Comparison of ENCODE assay signal across 10 mouse cellular contexts in the genomic region with DNA sequence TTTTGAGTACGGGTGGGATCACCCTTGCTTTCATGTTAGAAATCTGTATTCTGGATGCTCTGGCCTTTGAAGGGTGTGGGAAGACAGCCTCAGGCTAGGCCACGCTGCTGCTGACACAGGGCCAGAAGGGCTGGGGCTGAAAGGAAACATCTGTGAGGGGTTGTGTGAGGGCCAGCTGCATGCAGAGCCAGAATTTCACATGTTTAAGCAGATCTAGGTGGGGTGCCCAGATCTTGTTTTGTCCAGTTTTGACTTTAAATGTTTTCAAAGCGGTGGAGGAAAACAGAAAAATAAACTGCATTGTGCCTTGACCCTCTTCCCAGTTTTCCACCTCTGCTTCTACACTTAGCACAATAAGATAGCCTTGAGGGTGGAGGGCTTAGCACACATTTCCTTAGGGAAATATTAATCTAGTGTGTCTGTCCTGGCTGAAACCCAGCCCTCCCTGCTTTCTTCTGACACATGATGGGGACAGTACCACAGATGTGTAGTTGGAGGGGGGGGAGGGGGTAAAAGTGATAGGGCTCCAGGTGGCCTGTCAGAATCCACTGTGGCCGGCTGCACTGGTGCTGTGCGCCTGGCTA. TPM values are rescaled to one million over a fixed set of nuclear protein-coding genes. Genes with fewer than 3 reads are reported as not detected.
DNase-seq lines count a peak whose midpoint lies in the region; ATAC-seq and TF ChIP-seq lines count a peak whose summit lies in the region.
"Had no signal": no experiment of that assay in that cellular context is flagged by ENCODE, and none has a peak within 500 bp of the region (broad histone marks: within the 10 kb centered on the region; RNA-seq: fewer than 3 reads in every experiment).

No protein-coding gene starts in this region.

- H3K4me2 ChIP-seq in liver, embryonic 16.5 days (ENCODE audit: low read depth, low read length): no peak overlapping the region
- no peak overlapping the region for H3K4me2 ChIP-seq in liver, embryonic 11.5 days
- no peak overlapping the region for H3K4me2 ChIP-seq in neural tube, embryonic 12.5 days (replicated peaks)

- H3K27ac ChIP-seq in liver, embryonic 16.5 days (ENCODE audit: low read length): no peak overlapping the region
- no peak overlapping the region for H3K27ac ChIP-seq in liver, embryonic 11.5 days (ENCODE audit: low read depth, low read length)
- H3K27ac ChIP-seq in heart, adult 2 months: peak overlapping the region; percentile 79
- H3K27ac ChIP-seq in neural tube, embryonic 12.5 days: no peak overlapping the region

- no peaks in the 10 kb centered on the region for H3K27me3 ChIP-seq in liver, embryonic 16.5 days (ENCODE audit: control insufficient read depth, insufficient read depth, low read depth, low read length)
- H3K27me3 ChIP-seq in liver, embryonic 11.5 days (replicated peaks; ENCODE audit: control insufficient read depth, insufficient read depth, low read length): no peaks in the 10 kb centered on the region
- H3K27me3 ChIP-seq in heart, adult 2 months (ENCODE audit: control insufficient read depth, insufficient read depth, low read length): no peaks in the 10 kb centered on the region
- no peaks in the 10 kb centered on the region for H3K27me3 ChIP-seq in neural tube, embryonic 12.5 days (replicated peaks)

- no peak for TF ChIP-seq POLR2A in heart, adult 2 months (IDR thresholded peaks at IDR 0.05; ENCODE audit: insufficient read depth, low read depth, low read length)

- intact Hi-C loops in heart, adult 2 months (cut with DNase I): no loop called here
- intact Hi-C loops in left cerebral cortex, postnatal 36 days (cut with DNase I): no loop called here

- no peaks in the 10 kb centered on the region for H3K79me2 ChIP-seq in heart, adult 2 months (replicated peaks; ENCODE audit: control insufficient read depth, insufficient read depth, low read length)

- H3K9ac ChIP-seq in liver, embryonic 16.5 days (ENCODE audit: low read depth, low read length): no peak overlapping the region
- H3K9ac ChIP-seq in liver, embryonic 11.5 days (ENCODE audit: low read depth, low read length): no peak overlapping the region
- H3K9ac ChIP-seq in heart, adult 2 months (ENCODE audit: low read depth, low read length): no peak overlapping the region
- H3K9ac ChIP-seq in neural tube, embryonic 12.5 days: no peak overlapping the region

- H3K9me3 ChIP-seq in liver, embryonic 16.5 days (replicated peaks; ENCODE audit: control insufficient read depth, low read length): no peaks in the 10 kb centered on the region
- H3K9me3 ChIP-seq in liver, embryonic 11.5 days (ENCODE audit: control insufficient read depth, low read length): peaks cover 8% of the 10 kb centered on the region
- peaks cover 7% of the 10 kb centered on the region; the same call in 1 of the 2 replicates for H3K9me3 ChIP-seq in neural tube, embryonic 12.5 days

- DNase-seq in liver, embryonic 11.5 days (ENCODE audit: low spot score): no peak
- DNase-seq in heart, adult 2 months: peak; percentile 84 to 85
- DNase-seq in kidney, adult 18-20 months: peak; percentile 49
- no peak for DNase-seq in layer of hippocampus, adult 9-10 months (ENCODE audit: low spot score)
- DNase-seq in frontal cortex, postnatal 25 days (ENCODE audit: low spot score in 2 of 2): no peak
- DNase-seq in left cerebral cortex, postnatal 36 days (ENCODE audit: low spot score in 2 of 2): no peak

- no peak overlapping the region for H3K4me3 ChIP-seq in liver, embryonic 16.5 days (ENCODE audit: low read depth, low read length)
- H3K4me3 ChIP-seq in liver, embryonic 11.5 days (ENCODE audit: low read depth, low read length): no peak overlapping the region
- H3K4me3 ChIP-seq in heart, adult 2 months: no peak overlapping the region
- H3K4me3 ChIP-seq in neural tube, embryonic 12.5 days: no peak overlapping the region

- no peak for TF ChIP-seq CTCF in heart, adult 2 months (IDR thresholded peaks at IDR 0.05)

- H3K4me1 ChIP-seq in liver, embryonic 16.5 days (ENCODE audit: control insufficient read depth, low read depth, low read length): no peaks in the 10 kb centered on the region
- no peaks in the 10 kb centered on the region for H3K4me1 ChIP-seq in liver, embryonic 11.5 days (replicated peaks; ENCODE audit: control insufficient read depth, insufficient read depth, low read length)
- peaks cover 20% of the 10 kb centered on the region for H3K4me1 ChIP-seq in heart, adult 2 months (ENCODE audit: control insufficient read depth, insufficient read depth, low read length)
- 0 out of 2 replicates have a peak, but pooled peaks cover 4% of the 10 kb centered on the region for H3K4me1 ChIP-seq in neural tube, embryonic 12.5 days

- H3K36me3 ChIP-seq in liver, embryonic 16.5 days (ENCODE audit: control insufficient read depth, insufficient read depth): peaks cover 12% of the 10 kb centered on the region
- peaks cover 36% of the 10 kb centered on the region for H3K36me3 ChIP-seq in liver, embryonic 11.5 days (ENCODE audit: control insufficient read depth, insufficient read depth, low read length)
- peaks cover 5% of the 10 kb centered on the region; the same call in 1 of the 2 replicates for H3K36me3 ChIP-seq in heart, adult 2 months (ENCODE audit: control insufficient read depth, insufficient read depth, low read length)
- H3K36me3 ChIP-seq in neural tube, embryonic 12.5 days: peaks cover 63% of the 10 kb centered on the region

- peak; percentile 80 for TF ChIP-seq EP300 in heart, adult 2 months (IDR thresholded peaks at IDR 0.05; ENCODE audit: insufficient read depth, low read depth, low read length)

- peak; percentile 53; the same call in 1 of the 2 replicates for ATAC-seq in liver, embryonic 16.5 days (ENCODE audit: low read depth)
- no peak for ATAC-seq in liver, embryonic 11.5 days (replicated peaks; ENCODE audit: low FRiP score)
- ATAC-seq in neural tube, embryonic 12.5 days (ENCODE audit: low FRiP score, low read depth): peak; percentile 61; the same call in 1 of the 2 replicates

- 74% methylated on average over 5 of the region's 5 CpGs for WGBS in liver, embryonic 16.5 days (ENCODE audit: insufficient replicate concordance)
- WGBS in liver, embryonic 11.5 days: 85% methylated on average over 5 of the region's 5 CpGs
- 34% methylated on average over 5 of the region's 5 CpGs for WGBS in heart, adult 2 months
- 66% methylated on average over 5 of the region's 5 CpGs for WGBS in neural tube, embryonic 12.5 days

RNA-seq across cellular contexts. Expression of gene Clec3b, which starts 11.8 kb away (rescaled TPM):
- polyA plus RNA-seq in liver, embryonic 16.5 days (2015; fragmentation: Nextera tagmentation; extraction: Ambion mirVana): 0.20 TPM in 1 of 2 replicates, not detected in the other
- not detected in 2 replicates for polyA plus RNA-seq in liver, embryonic 11.5 days (2014; fragmentation: Nextera tagmentation; extraction: Ambion mirVana)
- total RNA-seq in heart, adult 2 months (2021): 10 to 100 TPM; 47.0 to 71.1 TPM
- 60.6 and 62.3 TPM in 2 replicates for polyA plus RNA-seq in heart, adult 2 months (2012; rRNA removed)
- polyA plus RNA-seq in neural tube, embryonic 12.5 days (2016; fragmentation: Nextera tagmentation; extraction: Ambion mirVana): 0.20 TPM in 1 of 2 replicates, not detected in the other
- 1 to 10 TPM; 3.5 to 4.0 TPM for total RNA-seq in left cerebral cortex, postnatal 36 days (2021)
- total RNA-seq: ES-E14; hematopoietic stem cell, adult 5-6 weeks had no signal

RNA-seq across cellular contexts. Expression of gene Exosc7, which starts 26.0 kb away (rescaled TPM):
- 63.6 and 67.5 TPM in 2 replicates for polyA plus RNA-seq in liver, embryonic 16.5 days (2015; fragmentation: Nextera tagmentation; extraction: Ambion mirVana)
- 191 and 193 TPM in 2 replicates for polyA plus RNA-seq in liver, embryonic 11.5 days (2014; fragmentation: Nextera tagmentation; extraction: Ambion mirVana)
- 10 to 100 TPM; 26.7 to 27.9 TPM for total RNA-seq in heart, adult 2 months (2021)
- 19.8 and 34.5 TPM in 2 replicates for polyA plus RNA-seq in heart, adult 2 months (2012; rRNA removed)
- polyA plus RNA-seq in neural tube, embryonic 12.5 days (2016; fragmentation: Nextera tagmentation; extraction: Ambion mirVana): 83.5 and 83.7 TPM in 2 replicates
- 10 to 100 TPM; 37.2 to 41.7 TPM for total RNA-seq in left cerebral cortex, postnatal 36 days (2021)

RNA-seq across cellular contexts. Expression of gene Zdhhc3, which starts 26.0 kb away (rescaled TPM):
- 26.3 and 27.6 TPM in 2 replicates for polyA plus RNA-seq in liver, embryonic 16.5 days (2015; fragmentation: Nextera tagmentation; extraction: Ambion mirVana)
- polyA plus RNA-seq in liver, embryonic 11.5 days (2014; fragmentation: Nextera tagmentation; extraction: Ambion mirVana): 54.8 and 57.0 TPM in 2 replicates
- total RNA-seq in heart, adult 2 months (2021): 10 to 100 TPM; 36.7 to 42.8 TPM
- 57.8 and 66.2 TPM in 2 replicates for polyA plus RNA-seq in heart, adult 2 months (2012; rRNA removed)
- 79.8 and 80.6 TPM in 2 replicates for polyA plus RNA-seq in neural tube, embryonic 12.5 days (2016; fragmentation: Nextera tagmentation; extraction: Ambion mirVana)
- 10 to 100 TPM; 59.8 to 77.8 TPM for total RNA-seq in left cerebral cortex, postnatal 36 days (2021)

Comparison
In these comparisons a context has a peak if more than half of its experiments do, and no peak if none do; other contexts are left out.
1. DNase-seq: peak in heart, adult 2 months (2 of 2) and kidney, adult 18-20 months (single experiment); none in liver, embryonic 11.5 days (single experiment), layer of hippocampus, adult 9-10 months (single experiment), frontal cortex, postnatal 25 days (0 of 2) and left cerebral cortex, postnatal 36 days (0 of 2).
2. RNA of gene Clec3b, which starts 11.8 kb away (polyA plus RNA-seq): 60.6 to 62.3 TPM in heart, adult 2 months; 0.20 TPM in liver, embryonic 16.5 days, 0.20 TPM in neural tube, embryonic 12.5 days and not detected in liver, embryonic 11.5 days; every median in the first group is over 10 times any median in the second.